Mouse (Mus musculus): ENCODE results near the gene Add3.

Add3 gene

DNA sequence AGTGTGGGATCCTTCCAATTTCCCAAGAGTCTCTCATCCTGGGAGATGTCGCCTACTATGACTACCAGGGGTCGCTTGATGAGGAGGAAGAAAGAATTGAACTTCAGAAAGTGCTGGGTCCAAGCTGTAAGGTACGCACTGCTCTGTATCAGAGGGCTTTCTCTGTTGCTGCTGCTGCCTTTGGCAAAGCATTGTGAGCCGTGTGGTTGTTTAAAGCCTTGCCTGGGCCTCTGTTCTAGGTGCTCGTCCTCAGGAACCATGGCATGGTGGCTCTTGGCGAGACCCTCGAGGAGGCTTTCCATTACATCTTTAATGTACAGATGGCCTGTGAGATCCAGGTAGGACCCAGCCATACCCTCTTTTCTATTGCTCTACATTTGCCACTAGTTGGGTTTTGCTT lies 93.3 kb downstream of the Add3 start:
- DNase-seq (ENCODE audit: low read depth, low spot score): no peak

DNA sequence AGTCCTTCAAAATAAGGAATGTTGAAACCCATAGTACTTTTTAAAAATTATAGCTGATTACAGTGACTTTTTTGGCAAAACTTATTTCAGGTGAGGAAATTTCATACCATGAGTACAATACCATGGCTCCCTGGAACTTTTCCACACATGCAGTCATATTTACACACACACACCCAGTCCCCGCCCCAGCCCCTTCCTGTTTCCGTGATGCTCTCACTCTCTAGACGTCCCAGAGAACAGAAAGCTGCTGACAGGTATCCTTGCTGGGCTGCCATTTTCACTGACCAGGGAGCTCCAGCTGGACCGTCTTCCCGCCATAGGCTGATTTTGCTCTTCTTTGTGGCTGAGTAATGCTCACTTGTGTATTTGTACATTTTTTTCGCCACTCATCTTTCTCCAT lies 101.6 kb downstream of the Add3 start:
- no peak for DNase-seq (ENCODE audit: low read depth, low spot score)

DNA sequence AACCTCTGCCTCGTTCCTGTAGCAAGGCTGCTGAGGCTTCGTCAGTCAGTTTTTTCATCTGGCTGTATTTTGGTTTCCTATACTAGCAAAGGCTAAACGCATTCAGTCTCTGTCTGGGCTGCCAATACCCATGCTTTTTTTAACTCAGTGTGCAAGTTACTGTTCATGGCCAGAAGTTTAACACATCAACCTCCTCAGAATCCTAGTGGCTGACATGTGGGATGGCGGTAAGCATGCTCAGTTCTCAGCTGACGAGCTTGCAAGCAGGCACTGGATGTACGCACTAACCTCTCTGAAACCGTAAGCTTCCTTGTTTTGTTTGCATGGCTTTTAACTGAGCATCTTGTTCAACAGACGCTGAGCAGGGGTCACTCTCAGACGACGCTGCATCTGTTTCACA lies 103.7 kb downstream of the Add3 start:
- no peak for DNase-seq (ENCODE audit: low read depth, low spot score)

DNA sequence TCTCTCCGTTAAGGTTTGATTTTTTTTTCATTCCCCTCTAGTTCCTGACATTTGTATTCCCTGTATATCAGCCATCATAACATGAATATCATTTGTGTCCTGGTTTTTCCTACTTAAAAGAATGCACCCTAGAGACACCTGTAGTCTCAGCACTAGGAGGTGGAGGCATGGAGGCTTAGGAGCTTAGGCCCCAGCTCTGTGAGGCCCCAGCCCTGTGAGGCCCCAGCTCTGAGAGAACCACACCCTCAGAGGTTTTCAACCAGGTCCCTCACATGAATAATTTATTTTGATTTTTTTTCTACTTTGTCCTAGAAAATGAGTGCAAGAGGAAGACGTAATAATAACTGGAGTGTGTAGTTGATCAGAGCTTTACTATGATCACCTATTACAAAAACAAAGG lies 107.3 kb downstream of the Add3 start:
- peak; percentile 43 for DNase-seq (ENCODE audit: low read depth, low spot score)

DNA sequence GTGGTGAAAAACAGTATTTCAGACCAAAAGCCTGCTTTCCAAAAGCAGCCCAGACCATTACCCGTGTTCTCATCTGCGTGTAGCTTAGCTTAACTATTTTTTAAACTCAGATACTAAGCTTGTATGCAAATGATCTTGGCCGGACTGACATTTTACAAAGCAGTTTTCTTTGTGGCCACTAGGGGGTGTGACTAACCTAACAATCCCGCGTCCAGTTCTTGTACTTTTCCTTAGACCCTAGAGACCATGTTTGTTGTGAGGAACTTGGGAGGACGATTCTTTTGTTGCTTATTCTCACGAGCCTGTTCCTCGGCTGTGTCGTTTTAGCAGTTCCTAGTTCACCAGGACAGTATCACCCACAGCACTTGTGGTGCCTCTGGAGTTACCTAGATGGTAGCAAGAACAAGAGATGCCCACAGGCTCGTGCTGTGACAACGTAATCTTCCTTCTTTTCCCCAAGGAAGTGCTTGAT lies 107.8 kb downstream of the Add3 start:
- DNase-seq (ENCODE audit: low read depth, low spot score): peak; percentile 71

DNA sequence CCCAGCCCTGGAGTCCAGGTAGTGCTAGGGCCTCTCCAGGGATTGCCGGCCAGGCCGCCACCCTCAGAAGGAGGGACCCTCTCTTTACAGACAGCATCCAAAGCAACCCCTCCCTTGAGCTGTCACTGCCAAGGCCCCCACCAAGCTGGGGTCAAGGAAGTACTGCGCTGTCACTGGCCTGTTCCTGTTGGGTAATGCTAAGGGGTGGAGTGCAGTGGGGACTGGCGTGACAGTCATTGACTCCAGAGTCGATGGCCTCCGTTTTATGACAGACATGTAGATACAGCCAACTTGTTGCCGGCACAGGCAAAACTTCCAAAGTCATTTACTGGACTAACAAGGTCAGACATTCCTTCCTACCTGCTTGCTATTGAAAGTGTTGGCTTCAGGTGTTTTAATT lies 110.8 kb downstream of the Add3 start:
- no peak for DNase-seq (ENCODE audit: low read depth, low spot score)

DNA sequence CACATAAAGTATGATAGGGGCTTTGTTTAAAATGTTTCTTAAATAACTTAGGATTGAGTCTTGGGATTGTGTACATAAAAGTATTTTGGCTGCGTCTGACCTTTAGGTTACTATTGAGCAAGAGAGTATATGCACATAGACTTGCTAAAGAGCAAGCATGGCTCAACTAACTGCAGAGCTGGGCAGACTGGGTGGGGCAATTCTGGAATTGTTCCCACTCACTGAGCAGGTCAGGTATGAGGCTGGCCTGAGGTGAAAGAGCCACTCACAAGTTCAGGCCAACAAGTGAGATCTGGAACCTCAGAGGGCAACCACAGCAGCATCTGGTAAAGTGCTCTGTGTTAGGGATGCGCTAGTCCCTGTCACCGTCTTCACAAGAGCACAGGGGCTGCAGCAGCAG lies 111.4 kb downstream of the Add3 start:
- no peak for DNase-seq (ENCODE audit: low read depth, low spot score)

DNA sequence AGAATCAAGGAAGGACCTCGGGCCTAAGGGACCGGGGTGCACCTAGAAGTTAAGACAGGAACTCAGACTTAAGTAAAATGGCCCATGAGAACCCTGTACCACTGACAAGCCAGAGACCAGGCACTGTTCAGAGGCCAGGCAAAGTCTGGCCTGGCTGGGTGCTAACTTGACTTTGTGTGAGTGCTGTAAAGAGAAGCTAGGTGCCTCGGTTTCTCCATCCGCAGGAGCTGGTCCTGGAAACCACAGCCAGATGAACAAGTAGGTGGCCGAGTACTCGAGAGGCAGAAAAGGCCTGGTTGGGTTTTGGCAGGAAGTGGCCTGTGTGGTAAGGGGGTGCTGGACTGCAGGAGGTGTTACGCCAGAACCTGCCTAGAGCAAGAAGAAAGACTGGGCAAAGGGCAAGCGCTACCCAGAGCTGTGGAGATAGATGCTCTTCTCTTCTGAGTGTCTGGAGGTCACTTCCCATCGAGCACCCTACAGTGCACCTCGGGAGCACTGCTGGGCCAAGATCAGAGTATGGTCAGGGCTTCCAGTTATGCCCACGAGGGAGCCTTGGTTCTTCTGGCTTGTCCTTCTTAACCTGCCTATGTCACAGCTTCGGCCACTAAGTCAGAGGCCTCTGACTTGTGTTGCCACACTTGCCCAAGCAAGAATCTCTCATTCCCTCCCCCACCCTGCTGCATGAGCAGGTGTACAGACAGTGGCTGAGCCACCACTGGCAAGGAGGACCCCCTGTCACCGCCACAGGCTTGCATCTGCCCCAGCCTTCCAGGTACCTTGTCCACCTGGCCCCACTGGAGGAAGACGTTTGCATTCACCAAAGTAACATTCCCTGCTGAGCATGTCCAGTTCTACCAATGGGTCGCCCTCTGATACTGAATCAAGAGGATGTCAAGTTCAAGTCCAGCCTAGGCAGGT lies 112.1 kb downstream of the Add3 start:
- DNase-seq (ENCODE audit: low read depth, low spot score): no peak

DNA sequence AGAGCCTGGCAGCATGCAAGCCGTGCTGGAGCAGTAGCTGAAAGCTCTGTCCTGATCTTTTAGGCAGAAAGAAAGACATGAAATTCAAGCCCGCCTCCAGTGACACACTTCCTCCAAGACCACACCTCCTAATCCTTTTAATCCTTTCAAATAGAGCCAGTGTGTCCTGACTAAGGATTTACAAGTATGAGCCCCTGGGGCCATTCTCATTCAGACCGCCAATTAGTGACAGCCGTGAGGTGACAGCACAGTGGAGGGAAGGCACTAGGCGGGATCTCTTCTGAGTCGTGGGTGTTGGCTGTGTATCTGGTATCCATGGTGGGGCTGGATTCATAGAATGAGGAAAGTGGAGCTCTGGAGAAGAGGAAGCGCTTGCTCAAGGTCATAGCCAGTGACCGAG lies 116.1 kb downstream of the Add3 start:
- no peak for DNase-seq (ENCODE audit: low read depth, low spot score)

DNA sequence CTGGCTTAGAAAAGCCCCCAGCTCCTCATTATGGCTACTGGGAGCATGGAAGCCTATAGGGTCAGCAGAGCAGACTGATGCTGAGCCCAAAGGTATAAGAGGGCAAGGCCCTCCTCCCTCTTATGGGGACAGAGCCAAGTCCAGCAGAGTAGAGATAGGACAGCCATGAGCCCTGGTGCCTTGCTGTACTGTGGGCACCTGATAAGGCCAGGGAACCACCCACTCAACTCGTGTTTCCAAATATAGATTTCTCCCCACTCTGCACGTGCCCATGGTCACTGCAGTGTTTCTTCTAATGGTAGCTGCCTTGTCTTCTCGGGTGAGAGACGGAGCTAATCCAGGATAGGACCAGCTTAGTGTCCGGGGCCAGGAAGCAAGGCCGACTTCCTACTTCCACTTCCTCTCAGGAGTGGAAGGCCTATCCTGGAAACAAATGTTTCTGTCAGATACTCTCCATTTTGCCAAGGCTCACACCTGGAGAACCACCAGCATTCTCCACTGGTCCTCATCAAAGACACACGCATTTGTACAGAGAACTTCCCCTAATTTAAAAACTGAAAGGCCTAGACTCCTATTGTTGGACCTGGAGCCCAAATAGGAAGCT lies 116.8 kb downstream of the Add3 start:
- peak; percentile 76 for DNase-seq (ENCODE audit: low read depth, low spot score)

DNA sequence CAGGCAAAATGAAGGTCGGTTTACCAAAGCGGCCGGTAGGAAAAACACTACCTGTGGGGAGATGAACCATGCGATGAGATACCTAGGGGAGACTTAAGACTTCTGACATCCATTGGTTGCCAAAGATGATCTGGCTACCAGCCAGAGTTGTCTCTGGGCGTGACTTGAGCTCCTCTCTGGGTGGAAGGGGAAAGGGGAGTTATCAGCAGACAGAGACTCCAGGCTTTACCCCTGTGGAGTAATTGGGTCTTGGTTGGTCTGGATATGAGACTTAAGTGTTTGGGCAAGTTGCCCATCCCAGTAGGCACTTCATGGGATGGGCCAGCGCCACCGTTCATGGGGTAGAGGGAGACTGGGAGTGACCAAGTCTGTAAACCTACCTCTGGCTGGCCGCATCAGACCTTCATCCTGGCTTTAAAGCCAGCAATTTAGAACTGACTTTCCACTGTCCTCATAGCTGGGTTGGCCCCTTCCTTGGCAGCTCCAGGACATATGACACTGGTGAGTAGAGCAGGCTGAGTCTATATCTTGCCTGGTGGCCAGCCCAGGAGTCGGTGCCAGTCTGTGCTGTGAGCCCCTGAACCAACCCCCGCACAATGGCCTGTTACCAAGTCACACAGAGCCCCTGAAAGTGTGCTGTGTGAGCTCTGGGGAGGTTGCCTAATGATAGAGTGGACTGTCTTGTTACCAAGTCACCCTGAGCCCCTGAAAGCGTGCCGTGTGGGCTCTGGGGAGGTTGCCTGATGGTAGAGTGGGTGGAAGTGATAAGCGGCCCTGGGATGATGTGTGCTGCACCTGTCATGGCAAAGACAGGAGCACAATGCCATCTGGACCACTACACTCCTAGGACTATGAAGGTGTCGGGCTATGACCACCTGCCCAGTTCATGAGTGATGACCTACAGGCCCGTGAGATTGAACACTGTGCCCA lies 117.7 kb downstream of the Add3 start:
- DNase-seq (ENCODE audit: low read depth, low spot score): peak; percentile 75

DNA sequence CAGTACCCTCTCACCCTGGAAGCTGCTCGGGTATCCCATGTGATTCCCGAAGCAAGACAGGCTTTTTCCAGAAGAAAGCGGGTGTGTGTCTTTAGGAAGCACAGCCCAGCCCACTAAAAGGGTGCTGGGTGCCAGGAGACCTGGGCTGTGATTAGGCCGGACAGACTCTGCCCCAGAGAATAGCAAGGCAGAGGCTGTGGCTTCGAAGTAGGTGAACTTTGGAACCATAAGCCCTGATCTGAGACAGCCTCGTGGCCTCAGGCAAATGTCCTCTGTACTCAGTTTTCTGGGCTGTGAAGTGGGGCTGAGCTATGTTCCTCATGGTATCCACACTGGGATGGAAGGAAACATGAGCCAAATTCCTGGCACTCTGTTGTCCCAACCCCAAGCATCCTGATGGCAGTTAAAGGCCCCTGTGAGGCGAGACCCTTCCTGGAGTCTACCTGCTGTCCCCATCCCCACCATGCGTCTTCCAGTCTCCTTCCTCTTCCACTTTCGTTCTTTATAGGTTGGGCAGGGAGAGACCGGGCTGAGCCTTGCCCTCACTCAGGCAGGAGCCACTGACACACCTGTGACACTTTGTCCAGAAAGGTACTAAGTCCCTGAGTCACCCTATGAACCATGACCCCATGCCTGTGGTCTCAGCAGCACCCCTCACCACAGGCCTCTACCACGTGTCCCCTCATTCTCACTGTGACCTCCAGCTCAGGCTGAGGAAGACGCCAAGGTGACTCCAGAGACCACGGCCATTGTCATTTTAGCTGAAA lies 118.7 kb downstream of the Add3 start:
- no peak for DNase-seq (ENCODE audit: low read depth, low spot score)

DNA sequence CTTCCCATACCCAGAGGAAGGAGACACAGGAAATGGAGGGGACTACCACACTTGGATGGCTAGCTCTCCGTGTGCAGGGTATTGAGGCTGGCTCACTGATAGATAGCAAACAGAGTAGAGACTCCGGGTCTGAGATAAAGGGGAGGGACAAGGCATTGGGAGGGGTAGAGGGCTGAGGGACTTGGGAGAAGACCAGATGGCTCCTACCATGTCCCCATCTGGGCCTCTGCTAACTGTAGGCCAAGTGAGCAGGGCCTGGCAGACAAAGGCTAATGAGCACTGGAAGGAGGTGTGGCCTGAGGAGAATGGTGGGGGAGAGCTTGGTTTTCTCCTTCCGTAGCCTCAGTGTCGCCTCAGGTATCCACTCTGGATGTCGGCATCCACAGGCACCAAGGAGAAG lies 119.3 kb downstream of the Add3 start:
- peak; percentile 35 for DNase-seq (ENCODE audit: low read depth, low spot score)

DNA sequence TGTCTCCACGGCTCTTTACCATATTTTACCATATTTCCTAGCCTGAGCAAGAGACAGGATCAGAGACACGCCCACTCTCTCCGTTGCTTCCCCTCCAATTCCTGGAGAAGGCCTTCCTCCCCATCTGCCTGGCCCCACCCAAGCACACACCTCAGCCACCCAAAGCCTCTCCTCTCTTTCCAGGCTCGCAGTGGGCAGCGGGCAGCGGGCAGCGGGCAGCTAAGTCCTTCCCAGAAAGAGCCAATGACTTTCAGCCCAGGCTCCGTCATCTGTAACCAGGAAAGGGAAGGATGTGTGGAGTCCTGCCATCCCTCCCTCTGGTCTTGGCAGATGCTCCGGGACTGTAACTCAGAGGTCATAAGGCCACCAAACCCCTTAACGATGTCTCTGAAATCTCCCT lies 120.0 kb downstream of the Add3 start:
- peak; percentile 42 for DNase-seq (ENCODE audit: low read depth, low spot score)

DNA sequence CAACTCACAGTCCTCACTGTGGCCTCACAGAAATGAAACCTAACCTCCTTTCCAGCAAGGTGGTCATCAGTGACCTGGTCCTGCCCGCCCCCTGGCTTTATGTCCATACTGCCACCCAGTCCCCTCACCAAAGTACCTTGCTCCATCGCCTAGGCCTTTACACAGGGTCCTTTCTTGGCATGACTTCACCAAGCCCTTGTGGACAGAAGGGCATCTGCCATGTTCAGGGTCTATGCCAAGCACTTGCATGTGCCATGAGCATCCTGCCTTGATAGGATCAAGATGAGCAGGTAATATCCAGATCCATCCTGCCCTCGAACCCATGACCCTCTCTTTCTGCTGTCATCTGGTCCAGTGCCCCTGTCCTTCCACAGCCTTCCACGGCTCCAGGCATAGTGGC lies 120.6 kb downstream of the Add3 start:
- no peak for DNase-seq (ENCODE audit: low read depth, low spot score)

DNA sequence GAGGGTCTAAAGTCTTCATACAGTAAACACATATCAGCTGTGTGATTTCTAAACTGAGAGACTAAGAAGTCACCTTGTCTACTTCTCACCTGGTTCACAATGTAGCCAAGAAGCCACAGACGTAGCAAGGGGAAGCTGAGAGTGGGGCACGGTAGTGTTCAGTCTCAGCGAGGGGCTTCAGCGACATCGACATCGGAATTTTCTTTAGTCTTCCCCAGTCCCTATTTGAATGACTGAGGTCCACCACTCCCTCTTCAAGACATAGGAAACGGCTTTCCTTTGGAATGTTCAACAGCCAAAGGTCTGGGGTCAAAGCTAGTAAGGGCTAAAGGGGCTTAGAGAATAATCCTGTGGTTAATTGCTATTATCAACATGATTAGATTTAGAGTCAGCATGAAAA lies 121.8 kb downstream of the Add3 start:
- no peak for DNase-seq (ENCODE audit: low read depth, low spot score)

DNA sequence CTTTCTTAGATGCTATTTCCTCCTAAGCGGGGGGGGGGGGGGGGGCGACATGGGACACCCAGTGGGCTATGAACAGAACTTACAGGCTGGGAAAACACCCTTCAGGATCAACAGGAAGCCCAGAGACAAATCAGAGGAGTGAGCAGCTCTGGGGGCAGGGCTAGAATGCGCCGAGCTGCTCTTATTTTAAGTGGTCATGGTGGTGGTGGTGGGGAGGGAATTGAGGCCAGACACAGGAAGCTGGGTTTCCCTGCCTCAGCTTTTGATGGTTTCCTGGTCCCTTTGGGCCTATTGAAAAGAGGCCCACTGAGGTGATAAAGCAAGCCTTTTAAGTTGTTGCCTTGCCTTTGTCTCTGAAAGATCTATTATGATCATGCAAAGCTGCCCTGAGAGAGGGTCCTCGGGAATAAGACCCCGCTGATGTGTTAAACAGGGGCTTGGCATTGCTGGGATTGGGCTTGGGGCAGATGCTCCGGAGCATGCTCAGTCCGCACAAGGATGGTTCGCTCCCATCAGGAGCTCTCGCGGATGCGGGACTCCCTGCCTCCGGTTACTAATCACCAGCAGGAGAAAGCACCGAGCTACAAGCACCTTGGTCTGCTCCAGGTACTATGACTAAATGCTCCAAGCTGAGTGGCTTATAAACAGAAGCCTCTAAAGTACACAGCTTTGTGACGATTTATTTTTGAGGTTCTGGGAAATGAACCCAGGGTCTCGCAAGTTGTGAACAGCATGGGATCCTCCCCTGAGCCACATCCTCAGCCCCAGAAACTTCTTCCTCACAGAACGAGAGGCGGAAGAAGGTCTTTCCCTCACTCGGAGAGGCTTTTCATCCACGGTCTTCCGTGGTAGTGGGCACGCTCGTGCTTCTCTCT lies 123.9 kb downstream of the Add3 start:
- no peak for DNase-seq (ENCODE audit: low read depth, low spot score)

DNA sequence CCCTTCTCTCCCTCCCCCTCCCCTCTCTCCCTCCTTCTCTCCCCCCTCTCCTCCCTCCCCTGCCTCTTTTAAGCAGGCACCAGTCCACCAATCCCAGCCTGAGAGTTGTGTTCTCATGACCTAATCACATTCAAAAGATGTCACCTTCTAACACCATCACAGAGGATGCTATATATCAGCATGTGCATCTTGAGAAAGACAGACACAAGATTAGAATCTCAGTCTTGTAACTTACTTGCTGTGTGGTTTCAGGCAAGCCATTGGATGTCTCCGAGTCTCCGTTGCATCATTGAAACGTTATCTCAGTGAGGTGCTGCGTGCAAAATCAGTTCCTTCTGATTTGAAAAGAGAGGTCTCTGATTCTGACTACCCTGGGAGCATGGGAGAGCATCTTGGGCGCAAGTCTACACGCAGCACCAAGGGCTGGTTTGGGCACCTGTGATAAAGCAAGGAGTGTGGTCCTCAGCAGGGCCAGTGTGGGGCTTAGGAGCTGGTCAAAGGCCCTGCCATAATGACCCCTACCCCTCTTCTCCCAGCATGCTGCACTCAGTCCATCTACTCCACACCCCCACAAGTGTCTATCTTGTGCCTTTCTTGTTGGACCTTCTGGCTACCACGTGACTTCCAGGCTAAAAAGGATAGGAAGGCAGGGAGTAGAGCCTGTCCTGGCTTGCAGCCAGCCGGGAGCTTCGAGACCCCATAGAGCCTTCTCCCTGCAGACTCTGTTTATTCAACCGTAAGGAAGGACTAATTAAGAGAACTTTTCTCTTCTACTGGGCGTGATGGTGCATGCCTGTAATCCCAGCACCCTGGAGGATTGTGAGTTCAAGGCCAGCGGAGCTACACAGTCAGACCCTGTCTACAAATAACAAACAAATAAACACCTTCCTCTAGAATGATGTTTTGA lies 124.8 kb downstream of the Add3 start:
- no peak for DNase-seq (ENCODE audit: low read depth, low spot score)

DNA sequence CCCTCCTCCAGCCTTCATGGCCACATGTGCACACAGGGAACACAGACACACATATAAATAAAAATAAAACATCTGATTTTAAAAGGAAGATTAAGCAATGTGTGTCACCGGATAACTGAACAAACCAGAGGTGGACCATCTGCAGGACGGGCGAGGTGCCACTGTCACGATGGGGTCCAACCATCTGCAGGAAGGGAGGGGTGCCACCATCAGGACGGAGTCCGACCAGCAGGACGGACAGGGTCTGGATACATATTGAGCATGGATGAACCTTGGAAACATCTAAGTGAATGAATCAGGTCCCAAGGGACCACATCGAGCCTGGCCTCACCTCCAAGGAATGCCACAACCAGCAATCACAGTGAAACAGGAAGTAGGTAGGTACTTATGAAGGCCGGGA lies 127.1 kb downstream of the Add3 start:
- no peak for DNase-seq (ENCODE audit: low read depth, low spot score)

All from c-Kit-negative CD71-positive TER-119-positive erythroid progenitor cells, embryonic 14.5 days (primary cell).